Mouse (Mus musculus) testis, postnatal 14 days (tissue): ENCODE measurements at regions not wholly inside any gene's neighbourhood (a gene's known extent, or its start where the extent isn't known, plus 50 kb on each side); places are given as distances from the start of the nearest gene placed in this dataset.
"Not testable (repeated sequence)": the region's sequence is repeated elsewhere in the genome, so short reads cannot be mapped to it uniquely, and the experiment has no call there.

ENCODE experiments used
- DNase-seq: peaks from one replicate; pipeline ENCODE4 v3.0.0; 2021; ENCODE audit warnings: low spot score

GRCm38 (mm10) chr4:49958275-49958674 lies 112.7 kb upstream of the Grin3a start:
- DNase-seq = no peak

- no peak for DNase-seq
These were observed 111.3 kb upstream of the Grin3a start for GRCm38 (mm10) chr4:49956855-49957254.

GRCm38 (mm10) chr4:49946306-49946705 lies 100.8 kb upstream of the Grin3a start:
- no peak for DNase-seq

DNA sequence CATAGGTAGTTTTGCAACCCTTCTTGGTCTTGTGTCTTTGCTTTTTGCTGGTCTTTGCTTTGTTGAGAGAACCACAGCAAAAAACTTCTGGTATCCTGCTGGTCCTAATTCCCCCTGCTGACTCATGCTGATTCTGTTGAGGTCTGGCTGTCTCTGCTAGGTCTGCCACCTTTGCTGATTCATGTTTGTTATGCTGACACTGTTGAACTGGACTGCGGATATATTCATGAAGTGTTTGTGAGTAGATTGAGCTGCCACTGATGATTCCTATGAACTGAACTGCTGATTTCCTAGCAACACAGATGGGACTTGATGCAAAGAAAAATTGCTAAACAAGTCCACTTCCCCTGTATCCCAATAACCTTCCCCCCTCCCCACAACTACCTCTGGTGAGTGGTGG lies 91.9 kb upstream of the Grin3a start:
- no peak for DNase-seq

- DNase-seq = not testable (repeated sequence)
These were observed 84.1 kb upstream of the Grin3a start for GRCm38 (mm10) chr4:49929636-49930035.

DNA sequence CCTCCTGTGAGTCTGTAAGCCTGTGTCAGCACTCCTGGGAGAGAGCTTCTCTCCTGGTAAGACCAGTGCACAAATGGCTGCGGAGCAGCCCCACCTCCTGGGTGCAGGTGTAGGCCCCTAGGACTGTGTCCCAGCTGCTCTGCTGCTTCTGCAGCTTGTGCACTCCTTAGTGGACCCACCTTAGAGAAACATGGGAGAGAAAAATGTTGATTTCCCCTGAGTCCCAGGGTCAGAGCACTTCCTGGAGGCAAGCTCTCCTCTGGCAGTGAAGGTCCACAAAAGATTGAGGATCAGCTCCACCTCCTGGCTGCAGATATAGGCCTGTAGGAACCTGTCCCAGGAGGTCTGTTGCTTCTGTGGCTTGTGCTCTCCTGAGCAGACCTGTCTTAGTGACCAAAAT lies 81.5 kb upstream of the Grin3a start:
- DNase-seq = no peak

DNA sequence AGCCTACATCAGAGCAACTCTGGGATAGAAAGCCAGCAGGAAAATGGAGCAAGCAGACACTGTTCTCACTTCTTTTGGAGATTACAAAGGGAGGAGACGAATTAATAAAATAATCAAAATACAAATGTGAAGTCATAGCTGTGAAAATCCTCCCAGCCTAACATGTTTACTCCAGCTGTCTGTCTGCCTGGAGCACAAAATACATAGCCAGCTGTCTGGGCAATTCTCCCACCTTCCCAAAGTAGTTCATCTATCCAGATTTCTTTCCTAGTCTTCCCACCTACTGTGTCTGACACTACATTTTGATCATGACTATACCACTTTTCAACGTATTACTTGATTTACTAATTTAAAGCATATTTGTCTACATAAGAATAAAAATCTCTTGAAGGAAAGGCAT lies 68.7 kb upstream of the Grin3a start:
- DNase-seq = no peak

DNA sequence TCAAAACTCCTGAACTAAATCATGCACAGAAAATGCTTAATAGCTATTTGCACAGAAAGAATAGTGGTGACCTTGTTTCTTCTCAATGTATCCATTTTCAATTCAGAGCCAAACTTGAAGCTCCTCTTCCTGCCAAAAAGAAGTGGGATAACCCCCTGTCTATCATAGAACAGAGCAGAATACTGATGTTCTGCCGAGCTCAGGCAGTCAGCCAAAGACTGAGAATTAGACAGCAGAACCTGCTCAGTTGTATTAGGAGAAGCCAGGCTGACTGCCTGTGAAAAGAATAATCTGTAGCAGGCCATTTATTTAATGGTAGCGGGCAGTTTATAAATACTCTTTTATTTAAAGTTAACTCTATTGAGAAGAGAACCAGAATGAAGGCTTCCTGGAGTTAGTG lies 68.1 kb upstream of the Grin3a start:
- peak; percentile 64 for DNase-seq
